Mouse (Mus musculus) ES-E14 (cell line): Measurements from ENCODE around the gene Cdh3. TPM values are rescaled to one million over a fixed set of nuclear protein-coding genes. Genes with fewer than 3 reads are reported as not detected.
A peak's percentile ranks its signal among the peaks of the same experiment; 100 is the strongest.

Experiments used
- DNase-seq: peaks from one replicate; pipeline ENCODE4 v3.0.0-alpha.2; 2013; ENCODE audit warnings: low read depth, low spot score
- H3K27ac ChIP-seq: 2 replicates; pipeline ENCODE4 v1.5.1; 2012; ENCODE audit warnings: low read depth, mild to moderate bottlenecking, low read length, moderate library complexity, mixed read lengths; ENCODE audit not compliant: poor library complexity, insufficient read depth, severe bottlenecking
- H3K36me3 ChIP-seq: 2 replicates; pipeline ENCODE4 v1.6.1; 2012; ENCODE audit warnings: mild to moderate bottlenecking, low read length, moderate library complexity, mixed read lengths; ENCODE audit not compliant: control insufficient read depth, poor library complexity, insufficient read depth, severe bottlenecking
- H3K4me1 ChIP-seq, 2 experiments: fragments of 150-350 bp in 1 of 2; sonication (generic) in 1 of 2; 2 replicates each; pipeline ENCODE4 v1.6.1; 2012; ENCODE audit warnings: low read length in 2 of 2, mild to moderate bottlenecking in 1 of 2, mixed read lengths in 1 of 2; ENCODE audit not compliant: control insufficient read depth in 2 of 2, insufficient read depth in 2 of 2, poor library complexity in 1 of 2
- H3K4me3 ChIP-seq, 2 experiments: fragments of 150-350 bp in 1 of 2; sonication (generic) in 1 of 2; 2 replicates each; pipeline ENCODE4 v1.5.1; 2012; ENCODE audit warnings: low read length in 2 of 2, low read depth in 1 of 2, mild to moderate bottlenecking in 1 of 2, mixed read lengths in 1 of 2; ENCODE audit not compliant: insufficient read depth in 1 of 2, poor library complexity in 1 of 2, severe bottlenecking in 1 of 2
- H3K9ac ChIP-seq: 2 replicates; pipeline ENCODE4 v1.6.1; 2012; ENCODE audit warnings: low read depth, mild to moderate bottlenecking, low read length, mixed read lengths; ENCODE audit not compliant: poor library complexity, insufficient read depth, severe bottlenecking
- H3K9me3 ChIP-seq: fragments of 150-350 bp; sonication (generic); 2 replicates; pipeline ENCODE4 v1.6.1; 2012; ENCODE audit warnings: low read depth, mild to moderate bottlenecking, low read length; ENCODE audit not compliant: control insufficient read depth, insufficient read depth
- CHD2 ChIP-seq: IDR thresholded peaks from 2 replicates; pipeline ENCODE4 v1.6.1; 2014; ENCODE audit warnings: mild to moderate bottlenecking, low read depth, low read length, inconsistent platforms
- HCFC1 ChIP-seq: IDR thresholded peaks from 2 replicates; pipeline ENCODE4 v1.6.1; 2012; ENCODE audit warnings: low read length, inconsistent platforms, borderline replicate concordance; ENCODE audit not compliant: insufficient read depth
- MAFK ChIP-seq: IDR thresholded peaks from 2 replicates; pipeline ENCODE4 v1.6.1; 2014; ENCODE audit warnings: mild to moderate bottlenecking, low read depth, low read length, inconsistent platforms; ENCODE audit not compliant: insufficient read depth
- ZC3H11A ChIP-seq: IDR thresholded peaks from 2 replicates; pipeline ENCODE4 v1.6.1; 2012; ENCODE audit warnings: low read depth, mild to moderate bottlenecking, inconsistent platforms, low read length, borderline replicate concordance
- ZNF384 ChIP-seq: IDR thresholded peaks from 2 replicates; pipeline ENCODE4 v1.6.1; 2012; ENCODE audit warnings: low read depth, low read length, inconsistent platforms
- in situ Hi-C, 2 experiments: fragments of 600-800 bp; cut with MboI; formaldehyde crosslinking; loops; one replicate each; pipeline ENCODE4 v1.15.1; 2025; ENCODE audit warnings: low sequenced_read_pairs in 2 of 2, inconsistent platforms in 1 of 2; ENCODE audit not compliant: unreplicated experiment in 2 of 2
- total RNA-seq: library from RNA; depleted of rRNA; stranded (reverse); fragments of 300-350 nt; gene quantifications from 2 replicates; pipeline ENCODE4 v1.2.3, GENCODE M21; 2012

The Cdh3 gene
- total RNA-seq, 1 experiment: 16.8 TPM

DNA sequence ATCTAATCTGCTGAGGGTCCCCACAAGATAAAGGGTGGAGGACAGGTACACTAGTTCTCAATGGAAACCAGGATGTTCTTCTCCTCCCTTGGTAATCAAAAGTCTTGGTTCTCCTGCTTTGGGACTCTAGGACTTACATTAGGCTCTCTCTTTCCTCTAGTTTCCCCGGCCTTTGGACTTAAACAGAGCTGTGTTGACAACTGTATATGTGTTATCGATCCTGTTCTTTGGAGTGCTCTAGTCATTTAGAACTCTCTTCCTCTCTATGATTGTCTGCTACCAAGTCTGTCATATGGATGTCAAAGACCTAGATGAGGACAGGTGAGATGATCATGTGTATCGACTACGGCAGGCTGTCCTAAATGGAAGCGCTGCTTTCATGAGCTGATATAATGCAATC lies 86.4 kb downstream of the Cdh3 start:
- in situ Hi-C loops: no loop called here
- no peak for DNase-seq

DNA sequence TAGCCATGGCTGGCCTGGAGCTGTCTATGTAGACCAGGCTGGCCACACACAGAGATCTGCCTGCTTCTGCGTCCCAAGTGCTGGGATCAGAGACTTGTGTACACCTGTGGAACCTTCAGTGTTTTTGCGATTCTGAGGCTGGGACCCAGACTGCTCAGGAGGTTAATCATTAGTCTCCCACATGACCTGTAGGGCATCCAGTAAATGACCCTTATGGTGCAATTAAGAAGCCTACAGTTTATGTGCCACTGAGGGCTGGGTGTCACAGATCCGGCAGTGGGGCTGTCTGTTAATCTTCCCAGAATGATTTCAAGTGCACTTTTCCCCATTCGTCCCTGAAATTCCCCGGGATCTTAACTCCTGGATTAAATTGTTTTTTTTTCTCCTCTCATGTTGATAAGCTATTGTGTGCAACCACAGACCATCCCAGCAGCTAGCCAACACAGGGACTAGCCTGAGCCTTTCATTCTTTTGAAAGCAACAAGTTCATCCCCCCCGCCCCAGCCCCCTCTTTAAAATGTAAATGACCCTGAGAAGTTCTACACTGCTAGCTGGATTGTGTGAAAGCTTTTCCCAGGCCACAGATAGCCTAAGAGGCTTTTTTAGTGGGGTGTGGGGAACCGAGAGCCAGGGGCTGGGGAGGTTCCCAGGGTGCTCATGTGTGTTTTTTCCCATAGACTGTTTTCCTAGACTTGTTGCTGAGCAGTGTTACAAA lies 88.7 kb downstream of the Cdh3 start:
- H3K4me1 ChIP-seq: peaks cover 0 to 14% of the 10 kb centered on the region in 2 experiments
- in situ Hi-C loops: no loop called here
- TF ChIP-seq HCFC1 (no peak), CHD2 (no peak), MAFK (no peak), ZC3H11A (no peak), ZNF384 (0 out of 2 replicates have a peak, but pooled peaks have one; percentile 30)
- H3K9ac ChIP-seq: no peak overlapping the region
- no peak overlapping the region for H3K4me3 ChIP-seq
- no peaks in the 10 kb centered on the region for H3K9me3 ChIP-seq
- no peaks in the 10 kb centered on the region; the same call in 1 of the 2 replicates for H3K36me3 ChIP-seq
- no peak for DNase-seq
- no peak overlapping the region for H3K27ac ChIP-seq

More for the DNA sequence above, 86.4 kb downstream of the Cdh3 start:
- TF ChIP-seq ZNF384 (no peak), HCFC1 (no peak), ZC3H11A (no peak), CHD2 (no peak), MAFK (no peak)
- no peak overlapping the region for H3K27ac ChIP-seq
- no peaks in the 10 kb centered on the region for H3K9me3 ChIP-seq
- H3K4me3 ChIP-seq: no peak overlapping the region
- H3K9ac ChIP-seq: no peak overlapping the region
- H3K36me3 ChIP-seq: no peaks in the 10 kb centered on the region; the same call in 1 of the 2 replicates
- H3K4me1 ChIP-seq: peaks cover 0 to 14% of the 10 kb centered on the region in 2 experiments; a peak in 3 of 4 replicates

DNA sequence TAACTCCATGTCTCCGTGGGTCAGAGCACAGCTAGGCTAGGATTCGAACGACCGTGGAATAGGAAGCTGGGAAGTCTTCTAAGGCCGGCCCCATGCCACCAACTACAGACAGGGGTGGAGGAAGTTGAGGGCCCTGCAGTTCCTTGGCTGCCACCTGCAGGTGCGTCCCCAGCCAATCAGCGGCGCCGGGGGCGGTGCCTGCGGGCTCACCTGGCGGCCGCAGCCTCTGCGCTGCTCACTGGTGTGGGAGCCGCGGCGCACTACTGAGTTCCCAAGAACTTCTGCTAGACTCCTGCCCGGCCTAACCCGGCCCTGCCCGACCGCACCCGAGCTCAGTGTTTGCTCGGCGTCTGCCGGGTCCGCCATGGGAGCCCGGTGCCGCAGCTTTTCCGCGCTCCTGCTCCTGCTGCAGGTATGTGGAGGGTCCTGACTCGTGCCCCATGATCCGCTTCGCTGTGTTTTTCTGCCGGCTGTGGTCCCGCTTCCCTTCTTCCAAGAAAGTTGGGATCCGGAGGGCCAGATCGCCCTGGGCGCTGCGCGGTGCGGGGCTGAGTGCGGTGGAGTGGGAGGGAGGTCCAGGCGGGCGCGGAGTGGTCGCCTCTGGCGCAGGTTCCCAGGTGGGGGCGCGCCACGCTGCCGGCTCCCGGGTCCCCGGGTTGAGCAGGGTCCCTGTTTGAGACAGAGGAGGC lies 92.6 kb downstream of the Cdh3 start, which contains the start of gene Cdh1:
Gene Cdh1, plus strand, starts transcription at position 221 of the 689 bp plus-strand sequence.
- in situ Hi-C loops: no loop called here
- no peaks in the 10 kb centered on the region for H3K9me3 ChIP-seq
- TF ChIP-seq MAFK (no peak), HCFC1 (0 out of 2 replicates have a peak, but pooled peaks have one; percentile 24)
- peak within 1 kb of the TSS; percentile 80 for H3K9ac ChIP-seq
- H3K27ac ChIP-seq: peak within 1 kb of the TSS; percentile 86
- peak within 1 kb of the TSS; percentile 78 to 81 for H3K4me3 ChIP-seq
- H3K4me1 ChIP-seq: peaks cover 14 to 26% of the 10 kb centered on the region in 2 experiments
- no peak for DNase-seq
- H3K36me3 ChIP-seq: peaks cover 14% of the 10 kb centered on the region; the same call in 1 of the 2 replicates

DNA sequence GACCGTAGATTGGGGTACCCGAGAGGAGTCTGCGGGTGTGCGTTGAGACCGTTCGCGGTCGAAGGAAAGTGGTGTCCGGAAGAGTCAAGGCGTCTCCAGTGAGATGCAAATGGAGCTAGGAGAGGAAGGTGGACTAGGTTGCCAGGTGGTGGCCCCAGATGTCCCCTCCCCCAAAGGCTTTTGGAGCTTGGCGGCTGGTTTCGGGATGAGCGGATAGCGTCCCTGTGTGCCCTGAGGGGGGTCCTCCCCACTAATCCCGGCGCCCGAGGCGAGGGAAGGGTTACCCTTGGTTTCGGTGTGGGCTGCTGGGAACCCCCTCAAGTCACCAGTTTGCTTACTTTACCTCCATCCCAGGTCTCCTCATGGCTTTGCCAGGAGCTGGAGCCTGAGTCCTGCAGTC lies 93.2 kb downstream of the Cdh3 start:
- peak overlapping the region; percentile 86 for H3K27ac ChIP-seq
- H3K36me3 ChIP-seq: peaks cover 16% of the 10 kb centered on the region; the same call in 1 of the 2 replicates
- no peak for DNase-seq
- in situ Hi-C loops: no loop called here
- H3K4me1 ChIP-seq: peaks cover 17 to 29% of the 10 kb centered on the region in 2 experiments
- H3K4me3 ChIP-seq: peak overlapping the region; percentile 78 to 81
- H3K9ac ChIP-seq: peak overlapping the region; percentile 80
- TF ChIP-seq ZC3H11A (no peak), MAFK (no peak), ZNF384 (no peak), HCFC1 (no peak), CHD2 (no peak)
- H3K9me3 ChIP-seq: no peaks in the 10 kb centered on the region
